Mouse (Mus musculus): ENCODE results near the gene Ms4a18.

Ms4a18 gene

DNA sequence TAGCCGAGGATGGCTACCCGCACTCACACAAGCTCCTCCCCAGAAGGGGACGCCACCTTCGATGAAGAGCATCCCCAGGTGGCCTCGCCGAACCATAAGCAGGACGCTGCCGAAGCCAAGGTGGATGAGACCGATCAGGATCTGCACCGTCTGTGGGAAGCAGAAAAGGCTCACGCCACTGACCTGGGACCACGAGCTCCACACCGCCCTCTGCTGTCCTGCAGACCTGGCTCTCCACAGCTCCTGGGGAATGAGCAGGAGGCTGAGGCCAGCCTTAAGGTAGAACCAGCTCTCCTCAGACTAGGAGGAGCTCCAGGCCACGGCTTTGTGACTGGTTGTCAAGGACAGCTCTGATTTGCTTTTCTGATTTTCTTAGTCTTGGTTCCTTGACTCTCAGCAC is 34.7 kb downstream of the Ms4a18 start:
- peak; percentile 49 for DNase-seq (ENCODE audit: low spot score)

DNA sequence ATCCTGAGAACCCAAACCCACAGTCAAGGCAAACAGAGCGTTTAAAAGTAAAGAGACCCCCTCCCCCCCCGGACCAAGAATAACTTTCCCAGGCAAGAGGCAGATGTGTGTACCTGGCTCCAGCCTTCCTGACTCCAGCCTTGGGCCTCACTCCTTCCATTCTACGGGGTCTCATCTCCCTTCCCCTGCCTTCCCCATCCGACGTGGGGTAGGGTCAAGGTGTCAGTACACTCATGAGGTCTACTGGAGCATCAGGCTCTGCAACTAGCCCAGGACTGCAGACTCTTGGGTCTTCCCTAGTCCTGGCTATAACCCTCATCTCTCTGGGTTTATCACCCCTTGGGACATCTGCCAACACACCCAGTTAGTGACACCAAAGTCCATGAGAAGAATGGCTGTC is 37.6 kb downstream of the Ms4a18 start:
- DNase-seq (ENCODE audit: low spot score), result no peak

DNA sequence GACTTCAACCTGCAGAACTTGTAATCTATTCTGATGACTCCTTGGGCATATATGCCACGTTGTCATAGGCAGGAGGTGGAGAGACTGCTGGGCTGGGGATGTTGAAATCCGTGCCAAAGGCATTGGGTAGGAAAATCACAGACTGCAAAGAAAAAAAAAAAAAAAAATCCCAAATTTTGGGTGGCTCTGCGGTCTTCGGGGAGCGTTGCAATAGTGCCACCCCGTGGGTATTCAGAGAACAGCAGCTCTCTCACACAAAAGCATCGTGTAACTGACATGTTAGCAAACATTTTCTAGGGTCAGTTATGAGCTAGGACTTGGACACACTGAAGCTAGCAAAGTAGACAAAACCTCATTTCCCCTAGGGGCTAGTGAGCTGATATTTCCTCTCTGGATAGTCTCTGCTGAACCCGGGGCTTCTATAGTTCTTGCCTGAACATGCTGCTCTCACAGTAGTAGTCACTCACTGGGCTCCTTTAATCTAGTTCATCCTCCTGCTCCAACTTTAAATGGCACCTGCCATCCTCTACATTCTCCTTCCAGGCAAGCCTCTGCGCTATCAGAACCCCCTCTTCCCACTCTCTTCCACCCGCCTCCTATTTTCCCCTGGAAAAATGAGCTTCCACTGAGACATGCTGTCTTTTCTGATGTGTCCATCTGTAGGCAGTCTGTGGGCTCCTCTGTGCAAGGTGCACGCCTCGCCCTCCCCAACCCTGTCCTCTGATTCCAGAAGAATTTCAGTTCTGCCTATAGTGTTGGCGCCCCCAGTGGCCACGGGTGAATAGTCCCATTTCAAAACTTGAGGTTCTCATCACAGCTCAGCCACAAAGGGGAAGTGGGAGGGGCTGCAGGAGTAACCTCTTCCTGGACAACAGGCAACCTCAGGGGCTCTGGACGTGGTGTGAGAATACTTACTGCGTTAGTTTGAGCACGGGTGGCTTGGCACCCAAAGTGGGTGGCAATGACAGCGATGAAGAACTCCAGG is 38.4 kb downstream of the Ms4a18 start:
- peak; percentile 72 for DNase-seq (ENCODE audit: low spot score)

DNA sequence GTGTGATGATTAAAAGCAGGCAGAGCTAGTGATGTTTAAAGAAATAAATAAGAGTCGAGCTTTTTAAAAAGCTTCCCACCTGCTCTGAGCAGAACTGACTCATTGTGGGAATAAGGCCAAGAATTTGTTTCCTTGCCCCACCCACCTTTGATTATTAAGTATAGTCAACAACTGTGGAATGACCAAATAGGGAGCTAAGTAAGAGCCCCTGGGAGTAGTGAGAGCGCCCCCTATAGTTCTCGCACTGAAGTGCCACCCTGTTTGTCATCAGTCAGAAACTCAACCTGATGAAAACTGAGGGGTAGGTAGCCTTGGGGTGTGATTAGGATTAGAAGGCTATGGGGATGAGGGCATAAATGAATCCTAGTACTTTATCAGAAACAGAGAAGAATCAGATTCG is 41.5 kb downstream of the Ms4a18 start:
- DNase-seq (ENCODE audit: low spot score), result peak; percentile 53

DNA sequence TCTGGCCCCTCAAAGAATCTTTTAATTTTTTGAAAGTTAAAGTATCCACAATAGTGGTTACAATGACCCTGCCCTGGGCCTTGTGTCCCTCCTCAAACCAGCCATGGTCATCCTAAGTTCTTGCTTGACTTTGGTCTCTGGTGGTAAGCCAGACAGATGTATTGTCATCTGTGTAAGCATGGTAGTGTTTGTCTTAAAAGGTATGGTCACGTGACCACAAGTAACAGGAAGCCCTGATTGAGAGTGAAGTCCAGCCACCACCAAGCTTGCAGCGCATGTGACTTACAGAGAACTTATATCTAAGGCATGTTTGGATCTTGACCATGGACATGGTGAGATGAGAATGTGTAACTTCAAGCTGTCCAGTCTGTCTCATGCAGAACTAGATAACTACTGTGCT is 42.6 kb downstream of the Ms4a18 start:
- no peak for DNase-seq (ENCODE audit: low spot score)

DNA sequence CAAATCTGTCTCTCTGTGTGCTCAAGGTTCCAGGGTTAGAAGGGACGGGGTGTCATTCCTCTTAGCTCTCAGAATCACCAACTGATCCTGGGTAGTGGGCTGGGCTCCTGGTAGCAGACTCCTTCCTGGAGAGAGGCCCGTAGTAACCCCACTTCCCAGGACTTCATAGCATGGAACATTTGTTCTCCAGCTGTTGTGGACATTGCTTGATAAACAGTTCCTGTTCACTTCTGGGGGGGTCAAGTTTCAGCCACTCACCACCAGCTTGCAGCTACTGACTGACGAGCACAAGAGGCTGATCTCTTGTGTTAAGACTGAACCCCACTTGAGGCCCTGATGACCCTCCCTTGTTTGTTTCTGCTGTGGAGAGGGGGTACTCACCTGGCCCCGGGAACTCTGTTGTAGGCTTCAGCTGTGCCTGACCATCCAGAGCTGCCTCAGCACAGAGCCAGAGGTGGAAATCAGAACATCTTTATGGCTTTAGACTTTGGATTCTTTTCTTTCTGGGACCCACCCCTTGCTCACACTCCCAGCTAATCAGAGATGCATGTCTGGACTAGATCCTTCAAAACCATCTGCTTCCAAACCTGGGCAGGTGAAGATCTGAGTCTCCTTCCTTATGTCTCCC is 43.5 kb downstream of the Ms4a18 start, which contains the start of gene Ms4a10:
Gene Ms4a10 (minus strand): TSS at position 433 of the 628 bp plus-strand sequence.
- no peak for DNase-seq (ENCODE audit: low spot score)

DNA sequence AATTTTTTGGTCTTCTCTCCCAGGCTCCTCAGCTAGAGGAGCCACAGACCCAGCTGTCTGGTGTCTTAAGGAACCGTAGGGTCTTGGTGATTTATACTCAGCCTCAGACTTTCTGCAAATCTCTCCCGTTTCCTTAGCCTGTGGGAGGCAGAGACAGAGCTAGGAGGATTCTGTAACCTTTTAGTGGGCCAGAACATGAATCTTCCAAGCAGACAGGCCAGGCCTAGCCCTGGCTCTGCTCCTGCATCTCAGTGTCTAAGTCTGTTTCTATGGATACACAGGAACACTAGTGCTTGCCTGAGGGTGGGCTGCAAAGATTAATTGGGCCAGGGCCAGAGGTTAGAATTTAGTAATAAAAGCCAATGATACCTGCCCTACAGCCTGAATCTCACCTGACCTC is 44.6 kb downstream of the Ms4a18 start:
- DNase-seq (ENCODE audit: low spot score), result no peak

DNA sequence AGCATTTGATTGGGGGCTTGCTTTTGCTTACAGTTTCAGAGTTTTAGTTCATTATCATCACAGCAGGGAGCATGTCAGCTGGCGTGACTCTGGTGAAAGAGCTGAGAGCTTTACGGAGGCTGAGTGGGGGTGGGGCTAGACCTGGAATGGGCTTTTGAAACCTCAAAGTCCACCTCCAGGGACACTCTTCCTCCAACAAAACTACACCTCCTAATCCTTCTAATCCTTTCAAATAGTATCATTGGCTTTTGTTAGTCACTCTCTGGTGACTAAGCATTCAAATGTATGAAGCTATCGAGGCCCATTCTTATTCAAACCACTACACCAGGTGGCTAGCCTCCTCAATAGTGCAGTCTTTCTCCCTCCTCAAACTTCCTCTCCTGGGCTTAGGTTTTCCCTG is 45.2 kb downstream of the Ms4a18 start:
- no peak for DNase-seq (ENCODE audit: low spot score)

DNA sequence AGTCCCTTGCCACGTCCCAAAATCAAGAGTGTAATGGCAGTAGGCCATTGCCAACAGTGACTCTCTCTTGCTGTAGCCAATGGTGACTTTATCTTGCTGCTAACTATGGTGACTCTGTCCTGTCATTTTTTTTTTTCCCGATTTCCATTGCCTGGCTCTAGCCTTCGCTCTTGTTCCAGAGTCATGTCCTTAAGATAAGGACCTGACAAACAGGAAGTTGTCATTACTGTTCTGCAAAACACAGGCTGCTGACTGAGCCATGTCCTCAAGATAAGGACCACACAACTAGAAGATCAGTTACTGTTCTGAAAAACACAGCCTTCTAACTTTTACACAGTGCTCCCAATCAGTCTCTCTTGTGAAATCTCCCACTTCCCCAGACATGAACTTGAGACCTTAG is 47.4 kb downstream of the Ms4a18 start:
- no peak for DNase-seq (ENCODE audit: low spot score)

DNA sequence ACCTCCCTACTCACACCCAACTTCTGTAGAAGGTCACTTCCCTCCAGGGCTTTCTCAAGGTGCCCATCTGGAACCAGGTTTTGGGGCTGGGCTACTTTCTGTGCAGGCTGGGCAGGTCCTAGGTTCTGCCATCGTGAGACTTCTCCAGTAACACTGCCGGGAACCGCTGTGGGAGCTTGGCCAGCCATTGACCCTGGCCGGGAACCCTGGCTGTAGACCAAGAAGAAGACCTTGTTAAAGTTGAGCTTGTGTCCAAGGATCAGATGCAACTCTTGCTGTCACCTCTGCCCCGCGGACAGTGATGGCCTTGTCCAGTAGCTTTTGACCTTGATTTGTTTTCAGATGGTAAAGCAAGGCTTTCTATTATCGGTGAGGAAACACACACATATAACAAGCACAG is 49.3 kb downstream of the Ms4a18 start:
- DNase-seq (ENCODE audit: low spot score), result no peak

DNA sequence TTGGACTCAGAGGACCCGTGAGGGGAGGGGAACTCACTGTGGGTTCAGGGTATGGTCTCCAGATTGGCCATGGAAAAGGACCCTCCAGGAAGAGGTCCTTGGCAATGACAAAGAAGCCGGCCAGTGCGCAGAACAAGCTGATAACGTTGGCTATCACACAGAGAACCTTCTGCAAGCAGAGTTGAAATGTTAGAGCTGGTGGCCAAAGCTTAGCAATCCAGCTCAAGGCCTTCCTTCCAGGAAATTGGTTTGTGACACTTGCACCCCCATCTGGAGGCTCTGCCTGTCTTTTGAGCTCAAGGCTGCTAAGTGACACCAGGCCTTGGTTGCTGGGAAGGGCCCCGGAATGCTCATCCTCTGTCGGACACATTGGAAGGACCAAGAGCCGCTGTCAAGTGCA is 52.1 kb downstream of the Ms4a18 start:
- DNase-seq (ENCODE audit: low spot score), result no peak

DNA sequence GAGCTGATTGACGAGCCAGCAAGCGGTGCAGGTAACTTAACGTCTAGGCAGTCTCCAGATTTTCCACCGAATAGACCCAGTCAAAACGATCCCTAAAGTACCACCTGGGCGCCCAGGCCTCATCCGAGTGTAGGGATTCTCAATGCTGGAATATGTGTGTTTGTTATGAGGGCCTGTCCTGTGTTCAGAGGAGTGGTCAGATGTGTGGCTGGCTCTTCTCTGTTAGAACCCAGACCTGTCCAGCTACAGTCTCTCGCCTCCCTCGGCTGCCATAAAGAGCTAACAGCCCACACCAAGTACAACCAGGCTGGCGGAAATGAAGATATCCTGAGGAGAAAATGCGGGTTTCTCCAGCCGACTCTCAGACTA is 57.9 kb downstream of the Ms4a18 start:
- DNase-seq (ENCODE audit: low spot score), result no peak

DNA sequence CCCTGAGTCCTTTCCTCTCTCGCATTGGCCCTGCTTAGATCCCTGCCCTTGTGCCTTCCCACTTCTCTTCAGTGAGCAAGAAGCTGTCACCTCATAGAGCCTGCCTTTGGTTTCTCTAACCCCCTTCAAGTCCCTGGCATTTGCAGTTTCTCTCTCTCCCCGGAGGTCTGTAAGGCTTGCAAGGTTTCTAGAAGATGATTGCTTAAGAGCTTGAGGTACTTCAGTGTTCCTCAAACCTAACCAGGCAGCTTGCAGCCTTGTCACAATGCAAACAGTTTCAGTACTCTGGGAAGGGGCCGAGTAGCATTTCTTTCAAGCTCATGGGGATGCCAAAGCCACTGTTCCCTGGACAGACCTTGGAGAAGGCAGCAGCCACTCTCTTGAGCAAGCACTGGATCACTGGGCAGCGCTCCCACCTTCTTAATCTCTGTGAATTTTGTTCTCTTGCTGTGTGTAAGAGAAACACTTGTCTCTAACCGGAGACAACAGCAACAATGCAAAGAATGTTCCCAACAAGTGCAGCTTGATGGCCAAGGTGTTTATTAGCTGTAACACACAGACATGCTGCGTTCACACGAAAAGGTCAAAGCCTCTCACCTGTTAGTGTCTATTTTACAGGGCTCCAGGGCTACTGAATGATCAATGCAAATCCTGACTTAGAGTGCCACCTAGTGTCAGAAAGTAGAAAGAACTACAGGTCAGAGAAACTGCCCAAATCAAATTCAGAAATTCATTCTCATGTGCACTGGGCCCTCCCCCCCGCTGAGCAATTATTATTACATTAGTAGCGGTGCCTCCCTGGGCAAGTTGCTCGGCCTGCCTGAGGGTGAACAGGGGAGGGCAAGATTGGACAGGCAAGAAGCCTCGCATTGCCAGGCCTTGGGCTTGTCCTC is 58.5 kb downstream of the Ms4a18 start:
- DNase-seq (ENCODE audit: low spot score), result peak; percentile 44

DNA sequence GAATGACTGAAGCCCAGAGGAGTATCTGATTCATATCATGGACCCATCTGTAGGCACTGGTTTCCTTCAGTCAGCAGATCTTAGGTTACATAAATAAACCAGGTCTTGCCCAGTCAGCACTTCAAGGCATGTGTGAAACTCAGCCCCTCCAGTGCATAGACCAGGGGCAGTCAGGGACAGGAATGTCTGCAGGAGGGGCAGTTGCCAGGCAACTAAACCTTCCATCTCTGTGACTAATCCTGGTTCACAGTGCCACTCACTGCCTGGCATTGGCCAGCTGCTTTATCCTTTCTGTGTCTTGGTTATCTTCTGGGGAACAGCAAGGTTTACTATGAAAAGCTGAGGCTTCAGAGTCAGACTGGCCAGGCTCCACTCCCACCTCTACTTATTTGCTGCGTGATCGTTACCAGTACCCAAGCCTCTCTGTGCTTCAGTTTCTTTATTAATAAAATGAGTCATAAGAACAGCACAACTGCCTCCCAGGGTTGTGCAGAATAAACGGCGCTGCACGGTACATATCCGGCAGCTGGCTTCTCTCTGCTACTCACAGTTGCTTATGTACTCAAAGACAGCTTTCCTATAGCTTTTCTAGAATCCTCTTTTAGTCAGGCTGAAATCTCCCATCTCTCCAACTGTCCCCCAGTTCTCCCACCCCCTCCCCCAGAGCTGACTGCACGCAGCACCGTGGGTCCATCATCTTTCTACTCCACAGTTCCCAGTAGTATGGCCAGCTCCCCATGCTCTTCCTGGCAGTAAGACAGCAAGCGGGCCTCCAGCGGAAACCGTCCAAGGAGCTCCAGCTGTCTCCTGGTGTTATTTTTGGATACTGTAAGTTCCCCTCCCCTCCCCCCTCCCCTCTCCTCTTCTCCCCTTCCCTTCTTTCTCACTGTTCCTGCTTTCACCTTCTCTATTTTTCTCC is 65.6 kb downstream of the Ms4a18 start:
- no peak for DNase-seq (ENCODE audit: low spot score)

DNA sequence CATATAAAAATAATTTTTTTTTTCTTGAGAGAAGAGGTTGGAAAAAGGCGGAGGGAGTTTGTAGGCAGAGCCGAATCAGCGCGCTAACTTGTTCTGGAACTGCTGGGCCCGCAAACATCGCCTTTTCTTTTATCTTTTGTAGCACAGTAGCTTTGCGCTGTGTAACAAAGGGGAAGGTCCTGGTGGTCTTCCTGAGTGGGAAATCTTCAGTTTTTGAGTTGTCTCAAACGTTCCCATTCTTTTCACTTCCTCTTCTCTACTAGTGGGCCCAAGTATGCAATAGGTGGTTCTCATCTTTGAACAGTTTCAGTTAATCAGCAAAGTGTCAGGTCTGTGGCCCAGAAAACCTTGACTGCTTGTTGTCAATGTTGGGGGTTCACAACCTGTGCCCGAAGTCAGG is 68.3 kb downstream of the Ms4a18 start:
- DNase-seq (ENCODE audit: low spot score), result no peak

DNA sequence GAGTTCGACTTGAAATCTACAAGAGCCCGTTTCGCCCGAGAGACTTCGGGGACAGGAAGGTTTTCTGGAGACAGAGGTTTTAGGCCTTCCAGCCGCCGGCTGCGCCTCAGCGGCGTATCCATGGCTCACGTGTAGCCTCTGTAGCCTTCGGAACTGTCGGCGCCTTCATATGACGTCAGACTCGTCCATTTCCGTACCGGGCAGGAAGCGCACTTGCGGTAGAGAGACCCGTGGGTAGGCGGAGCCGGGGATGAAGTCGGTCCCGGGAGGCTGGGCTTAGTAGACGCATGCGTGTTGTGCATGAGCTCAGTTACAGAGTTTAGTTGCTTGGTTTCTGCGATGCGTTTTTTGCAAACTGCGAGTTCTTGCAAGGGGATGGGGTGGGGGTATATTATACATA is 68.7 kb downstream of the Ms4a18 start, which contains the start of gene Ccdc86:
Gene Ccdc86 (minus strand): TSS at position 155 of the 400 bp plus-strand sequence.
- peak; percentile 91 for DNase-seq (ENCODE audit: low spot score)

DNA sequence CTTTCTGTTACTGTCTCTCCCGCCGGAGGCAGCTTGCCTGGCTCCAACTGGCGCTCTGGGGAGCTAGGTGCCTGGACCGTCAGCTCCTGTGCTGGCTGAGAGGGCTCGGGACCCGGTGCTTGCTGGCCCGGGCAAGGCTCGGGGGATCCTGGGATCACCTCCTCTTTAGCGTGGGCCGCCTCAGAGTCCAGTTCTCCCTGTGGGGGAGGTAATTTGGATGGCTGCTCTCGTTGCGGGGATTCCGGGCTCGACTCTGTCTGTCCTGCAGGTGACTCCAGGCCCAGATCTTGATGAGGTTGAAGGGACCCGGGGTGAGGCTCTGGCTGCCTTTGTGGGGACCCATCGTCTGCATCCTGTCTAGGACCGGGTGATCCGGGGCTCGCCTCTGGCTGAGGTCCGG is 69.4 kb downstream of the Ms4a18 start:
- peak; percentile 16 for DNase-seq (ENCODE audit: low spot score)

DNA sequence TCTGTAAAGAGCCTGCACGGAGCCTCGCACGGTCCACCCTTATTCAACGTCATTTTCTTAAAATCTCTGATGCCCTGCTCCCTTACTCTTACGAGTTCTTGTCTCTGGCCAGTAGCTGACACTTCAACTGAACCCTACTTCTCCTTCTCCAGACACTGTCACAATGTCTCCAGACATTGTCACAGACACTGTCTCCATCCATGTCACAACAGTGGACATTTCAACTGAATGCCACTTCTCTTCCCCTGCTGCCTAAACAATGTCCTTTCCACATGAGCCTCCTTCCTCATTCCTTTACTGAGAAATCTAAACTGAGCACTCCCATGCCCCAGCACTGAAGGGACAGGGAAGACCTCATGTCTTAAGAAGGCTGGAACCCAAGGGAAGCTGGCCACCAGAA is 70.6 kb downstream of the Ms4a18 start:
- no peak for DNase-seq (ENCODE audit: low spot score)

Data from urinary bladder, postnatal 25 days (tissue).